Mouse (Mus musculus) bone marrow macrophage, adult 2 months (primary cell): ENCODE data around the gene Slc25a23.
"Not testable (repeated sequence)": the region's sequence is repeated elsewhere in the genome, so short reads cannot be mapped to it uniquely, and the experiment has no call there.

Experiments used
- CTCF ChIP-seq: IDR thresholded peaks from 2 replicates; pipeline ENCODE4 v1.5.1; 2012; ENCODE audit warnings: low read depth, mild to moderate bottlenecking, low read length, moderate library complexity
- POLR2A ChIP-seq: IDR thresholded peaks from 2 replicates; pipeline ENCODE4 v1.6.1; 2012; ENCODE audit warnings: mild to moderate bottlenecking, low read depth, low read length, borderline replicate concordance

DNA sequence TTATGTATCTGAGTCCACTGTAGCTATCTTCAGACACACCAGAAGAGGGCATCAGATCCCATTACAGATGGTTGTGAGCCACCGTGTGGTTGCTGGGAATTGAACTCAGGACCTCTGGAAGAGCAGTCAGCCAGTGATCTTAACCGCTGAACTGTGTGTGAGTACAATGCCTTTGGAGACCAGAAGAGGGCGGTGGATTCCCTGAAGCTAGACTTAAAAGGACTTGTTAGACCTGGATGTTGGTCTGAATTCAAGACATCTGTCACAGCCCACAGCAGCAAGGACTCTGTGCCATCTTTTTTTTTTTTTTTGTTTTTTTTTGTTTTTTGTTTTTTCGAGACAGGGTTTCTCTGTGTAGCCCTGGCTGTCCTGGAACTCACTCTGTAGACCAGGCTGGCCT, 8.0 kb downstream of the Slc25a23 start:
- not testable (repeated sequence) for TF ChIP-seq POLR2A, CTCF
